Mouse (Mus musculus) B cell, adult (primary cell): ENCODE measurements around the gene Tcp10c. TPM values are rescaled to one million over a fixed set of nuclear protein-coding genes. Genes with fewer than 3 reads are reported as not detected.

ENCODE experiments used
- total RNA-seq: library from RNA; stranded (reverse); gene quantifications from 4 replicates; pipeline ENCODE4 v1.2.4, GENCODE M21; 2023; ENCODE audit not compliant: inconsistent age

The Tcp10c gene
- total RNA-seq: not detected in 4 replicates

DNA sequence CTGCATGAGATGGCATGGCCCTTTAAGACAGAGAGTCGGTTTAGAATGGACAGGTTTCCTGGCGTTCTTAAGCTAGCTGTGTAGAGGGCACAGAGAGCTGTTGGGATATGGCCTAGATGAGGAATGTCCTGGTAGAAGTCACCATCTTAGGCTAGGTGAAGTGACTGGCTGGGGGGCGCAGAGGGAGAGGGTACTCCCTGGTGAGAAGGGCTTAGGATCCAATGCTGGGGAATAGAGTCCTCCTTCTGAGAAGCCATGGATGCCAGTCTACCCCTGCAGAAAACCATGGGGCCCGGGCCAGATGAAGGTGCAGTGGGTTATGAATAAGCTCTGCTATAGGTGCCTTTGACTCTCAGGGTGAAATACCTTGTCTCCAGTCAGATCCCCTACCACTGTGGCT is at the start of gene Tcp10c:
Gene Tcp10c (plus strand): TSS at position 52 of the 400 bp plus-strand sequence.

Other genes with a start within 250 kb of the Tcp10c start
- 0.24 to 0.99 TPM (median 0.48 TPM) in 3 of 4 replicates, not detected in the other for gene Unc93a, start 222.8 kb upstream of the Tcp10c start, total RNA-seq
- not detected in 4 replicates for gene Smok2a, start 133.4 kb upstream of the Tcp10c start, total RNA-seq
- gene Smok2b, start 124.3 kb upstream of the Tcp10c start, total RNA-seq: not detected in 4 replicates